Mouse (Mus musculus): ENCODE results near the gene Bsnd.

Bsnd gene

GRCm38 (mm10) chr4:106492116-106492515, at the start of gene Bsnd:
Gene Bsnd, minus strand, starts transcription at chr4:106492283.
- no peak for DNase-seq (ENCODE audit: low spot score)

- DNase-seq (ENCODE audit: low spot score): no peak
Measured at GRCm38 (mm10) chr4:106541491-106541890, 49.4 kb upstream of the Bsnd start.

- DNase-seq (ENCODE audit: low spot score): no peak
Measured at GRCm38 (mm10) chr4:106539756-106540155, 47.7 kb upstream of the Bsnd start.

GRCm38 (mm10) chr4:106534256-106534655, 42.2 kb upstream of the Bsnd start:
- DNase-seq (ENCODE audit: low spot score): no peak

GRCm38 (mm10) chr4:106533421-106534080, 41.5 kb upstream of the Bsnd start:
- DNase-seq (ENCODE audit: low spot score): no peak

- DNase-seq (ENCODE audit: low spot score): no peak
Measured at GRCm38 (mm10) chr4:106530113-106530482, 38.0 kb upstream of the Bsnd start.

GRCm38 (mm10) chr4:106529375-106530112, 37.5 kb upstream of the Bsnd start:
- DNase-seq (ENCODE audit: low spot score): peak; percentile 92

GRCm38 (mm10) chr4:106527856-106528547, 35.9 kb upstream of the Bsnd start:
- no peak for DNase-seq (ENCODE audit: low spot score)

GRCm38 (mm10) chr4:106525001-106525400, 32.9 kb upstream of the Bsnd start:
- no peak for DNase-seq (ENCODE audit: low spot score)

GRCm38 (mm10) chr4:106524131-106524530, 32.0 kb upstream of the Bsnd start:
- no peak for DNase-seq (ENCODE audit: low spot score)

- DNase-seq (ENCODE audit: low spot score): no peak
Measured at GRCm38 (mm10) chr4:106522547-106522946, 30.5 kb upstream of the Bsnd start.

GRCm38 (mm10) chr4:106514606-106515005, 22.5 kb upstream of the Bsnd start:
- no peak for DNase-seq (ENCODE audit: low spot score)

- no peak for DNase-seq (ENCODE audit: low spot score)
Measured at GRCm38 (mm10) chr4:106509888-106510287, 17.8 kb upstream of the Bsnd start.

- DNase-seq (ENCODE audit: low spot score): no peak
Measured at GRCm38 (mm10) chr4:106505453-106506058, 13.5 kb upstream of the Bsnd start.

GRCm38 (mm10) chr4:106503578-106503977, 11.5 kb upstream of the Bsnd start:
- DNase-seq (ENCODE audit: low spot score): no peak

- no peak for DNase-seq (ENCODE audit: low spot score)
Measured at GRCm38 (mm10) chr4:106500066-106500465, 8.0 kb upstream of the Bsnd start.

GRCm38 (mm10) chr4:106498471-106498844, 6.4 kb upstream of the Bsnd start:
- no peak for DNase-seq (ENCODE audit: low spot score)

GRCm38 (mm10) chr4:106497776-106498470, 5.8 kb upstream of the Bsnd start:
- no peak for DNase-seq (ENCODE audit: low spot score)

GRCm38 (mm10) chr4:106496833-106497232, 4.8 kb upstream of the Bsnd start:
- no peak for DNase-seq (ENCODE audit: low spot score)

GRCm38 (mm10) chr4:106493639-106494038, 1.6 kb upstream of the Bsnd start:
- DNase-seq (ENCODE audit: low spot score): no peak

- no peak for DNase-seq (ENCODE audit: low spot score)
Measured at GRCm38 (mm10) chr4:106490620-106491019, 1.5 kb downstream of the Bsnd start.

- no peak for DNase-seq (ENCODE audit: low spot score)
Measured at GRCm38 (mm10) chr4:106483831-106484230, 8.3 kb downstream of the Bsnd start.
